Mouse (Mus musculus) frontal cortex, postnatal 14 days (tissue): ENCODE measurements around the gene Gm17124.
"Not testable (repeated sequence)": the region's sequence is repeated elsewhere in the genome, so short reads cannot be mapped to it uniquely, and the experiment has no call there.

Experiments used
- DNase-seq, 2 experiments: peaks; one replicate each; pipeline ENCODE4 v3.0.0; 2022; ENCODE audit warnings: low spot score in 2 of 2

The Gm17124 gene

DNA sequence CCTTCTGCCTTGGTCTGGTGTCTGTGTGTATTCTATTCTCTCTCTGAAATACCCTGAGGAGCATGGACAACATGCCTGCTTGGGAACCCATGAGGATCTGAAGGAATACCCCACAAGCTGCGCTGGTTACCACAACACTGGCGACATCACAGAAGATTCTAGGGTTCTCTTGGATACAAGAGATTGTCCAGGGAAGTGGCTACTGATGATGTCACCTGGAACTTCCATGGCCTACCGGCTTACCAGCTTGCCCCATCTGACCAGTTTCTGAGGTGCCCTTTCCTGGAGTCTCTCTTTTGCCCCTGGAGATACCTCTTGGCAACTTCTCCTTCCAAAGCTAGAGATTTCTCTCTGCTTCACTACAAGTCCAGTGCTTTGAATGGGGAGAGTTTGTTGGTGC lies at the start of gene Gm17124:
Gm17124 (minus strand) TSS at position 101 of the 400 bp plus-strand sequence.
- not testable (repeated sequence) for DNase-seq

DNA sequence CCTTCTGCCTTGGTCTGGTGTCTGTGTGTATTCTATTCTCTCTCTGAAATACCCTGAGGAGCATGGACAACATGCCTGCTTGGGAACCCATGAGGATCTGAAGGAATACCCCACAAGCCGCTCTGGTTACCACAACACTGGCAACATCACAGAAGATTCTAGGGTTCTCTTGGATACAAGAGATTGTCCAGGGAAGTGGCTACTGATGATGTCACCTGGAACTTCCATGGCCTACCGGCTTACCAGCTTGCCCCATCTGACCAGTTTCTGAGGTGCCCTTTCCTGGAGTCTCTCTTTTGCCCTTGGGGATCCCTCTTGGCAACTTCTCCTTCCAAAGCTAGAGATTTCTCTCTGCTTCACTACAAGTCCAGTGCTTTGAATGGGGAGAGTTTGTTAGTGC lies 42.1 kb upstream of the Gm17124 start, which contains the start of gene Gm3633:
Gm3633 (minus strand) TSS at position 101 of the 400 bp plus-strand sequence.
- not testable (repeated sequence) for DNase-seq
